Mouse (Mus musculus): ENCODE data around the gene Spata25.

Gene Spata25

DNA sequence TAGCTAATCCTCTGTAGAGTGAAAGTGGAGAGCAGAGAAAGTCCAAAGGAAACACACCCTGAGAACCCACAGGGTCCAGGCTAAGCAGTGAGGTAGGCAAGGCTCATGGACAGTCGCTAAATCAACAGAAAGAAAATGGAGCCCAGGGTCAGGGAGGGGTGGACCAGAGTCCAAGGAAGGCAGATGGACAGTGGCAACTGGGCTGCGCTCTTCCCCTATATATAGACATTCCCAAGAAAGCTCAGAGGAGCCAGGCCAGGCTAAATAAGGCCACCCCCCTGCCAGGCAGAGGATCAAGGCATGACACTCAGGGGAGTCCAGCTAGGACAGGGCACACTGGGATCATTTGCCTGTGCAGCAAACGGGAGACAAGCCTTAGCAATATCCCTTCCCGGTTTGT, 46.5 kb downstream of the Spata25 start:
- DNase-seq (ENCODE audit: low spot score): no peak

- no peak for DNase-seq (ENCODE audit: low spot score)
Measured at GRCm38 (mm10) chr2:164779481-164780086, 48.8 kb downstream of the Spata25 start, which contains the start of gene Tnnc2. Tnnc2 (minus strand) TSS chr2:164779967.

DNA sequence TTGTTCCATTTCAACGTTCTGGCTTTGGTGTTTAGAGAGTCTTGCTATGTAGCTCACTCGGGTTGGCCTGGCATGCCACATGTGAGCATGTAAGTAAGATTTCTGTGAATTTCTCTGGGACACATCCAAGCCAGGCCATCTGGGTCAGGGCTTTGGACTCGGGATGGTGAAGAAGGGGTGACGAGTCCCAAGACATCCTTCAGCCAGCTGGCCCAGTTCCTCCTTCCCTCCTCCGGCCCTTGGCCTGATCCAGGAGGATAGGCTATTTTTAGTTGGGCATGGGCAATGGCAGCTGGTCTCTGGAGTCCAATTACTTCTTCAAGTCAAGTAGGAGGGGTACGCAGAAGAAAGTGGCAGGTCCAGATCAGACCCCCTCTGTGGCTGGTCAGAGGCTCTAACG, 49.5 kb downstream of the Spata25 start:
- no peak for DNase-seq (ENCODE audit: low spot score)

DNA sequence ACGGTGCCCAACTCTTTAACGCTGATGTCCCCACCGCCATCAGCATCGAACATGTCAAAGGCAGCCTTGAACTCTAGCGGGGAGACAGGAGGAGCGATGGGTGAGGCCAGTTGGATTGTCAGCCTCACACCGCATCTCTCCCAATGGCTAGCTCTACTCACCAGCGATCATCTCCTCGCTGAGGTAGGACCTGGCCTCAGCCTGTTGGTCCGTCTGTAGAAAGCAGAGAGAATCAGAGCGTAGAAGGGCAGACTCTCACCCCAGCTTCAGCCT, 50.4 kb downstream of the Spata25 start:
- DNase-seq (ENCODE audit: low spot score): no peak

DNA sequence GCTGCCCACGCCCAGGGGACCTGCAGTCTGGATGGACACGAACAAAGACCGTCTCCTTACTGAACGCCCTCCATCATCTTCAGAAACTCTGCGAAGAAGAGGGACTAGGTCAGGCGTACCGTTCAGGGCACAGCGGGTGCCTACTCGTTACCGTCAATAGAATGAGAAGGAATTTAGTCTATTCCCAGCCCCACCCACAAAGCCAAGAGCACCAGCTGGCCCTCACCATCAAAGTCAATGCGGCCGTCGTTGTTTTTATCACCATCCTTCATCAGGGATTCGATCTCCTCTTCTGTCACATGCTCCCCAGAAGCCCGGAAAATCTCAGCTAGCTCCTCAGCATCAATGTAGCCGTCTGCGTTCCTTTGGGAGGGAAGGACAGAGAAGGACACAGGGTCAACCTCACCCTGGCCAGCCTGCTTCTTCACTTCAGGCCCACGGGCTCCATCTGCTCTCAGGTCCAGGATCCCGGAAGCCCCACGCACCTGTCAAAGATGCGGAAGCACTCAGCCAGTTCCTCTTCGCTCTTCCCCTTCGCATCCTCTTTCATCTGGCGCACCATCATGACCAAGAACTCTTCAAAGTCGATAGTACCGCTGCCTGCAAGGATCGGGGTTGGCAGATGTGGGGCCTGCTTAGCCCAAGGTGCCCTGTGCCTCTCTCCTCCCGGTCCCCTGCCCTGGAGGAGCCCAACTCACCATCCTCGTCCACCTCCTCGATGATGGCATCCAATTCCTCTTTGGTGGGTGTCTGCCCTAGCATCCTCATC, 50.9 kb downstream of the Spata25 start:
- no peak for DNase-seq (ENCODE audit: low spot score)

DNA sequence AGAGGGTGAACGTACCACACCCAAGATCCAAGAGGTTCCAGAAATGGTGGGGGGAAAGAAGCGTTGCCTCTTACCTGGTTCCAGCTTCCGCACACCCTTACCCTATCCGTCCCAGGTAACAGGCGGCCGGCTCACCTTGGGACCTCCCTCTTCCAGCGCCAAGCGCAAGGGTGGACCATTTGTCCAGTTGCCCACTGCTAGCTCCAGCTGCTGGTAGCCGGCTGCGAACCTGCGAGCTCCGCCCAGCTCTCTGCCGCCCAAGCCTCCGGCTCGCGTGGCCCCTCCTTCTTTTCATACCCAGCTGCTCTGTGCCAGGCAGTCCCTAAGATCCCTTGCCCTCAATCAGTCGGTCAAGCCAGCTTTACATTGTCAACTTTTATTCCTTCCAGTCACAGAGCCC, 51.5 kb downstream of the Spata25 start:
- DNase-seq (ENCODE audit: low spot score): no peak

All from T-cell, adult 2 months (primary cell).